Mouse (Mus musculus): ENCODE measurements around the gene Rpl9-ps1. TPM values are rescaled to one million over a fixed set of nuclear protein-coding genes. Genes with fewer than 3 reads are reported as not detected.

Gene Rpl9-ps1
- 1 to 10 TPM in 1 of 2 experiments, not detected in 1; 2.2 TPM for polyA plus RNA-seq (2017; shearing (Covaris generic))

GRCm38 (mm10) chr11:83645521-83645920 is at the start of gene Rpl9-ps1:
Rpl9-ps1 (minus strand) TSS chr11:83645621.
- no peak for ATAC-seq

GRCm38 (mm10) chr11:83692008-83692407 is 46.6 kb upstream of the Rpl9-ps1 start:
- ATAC-seq, result no peak

DNA sequence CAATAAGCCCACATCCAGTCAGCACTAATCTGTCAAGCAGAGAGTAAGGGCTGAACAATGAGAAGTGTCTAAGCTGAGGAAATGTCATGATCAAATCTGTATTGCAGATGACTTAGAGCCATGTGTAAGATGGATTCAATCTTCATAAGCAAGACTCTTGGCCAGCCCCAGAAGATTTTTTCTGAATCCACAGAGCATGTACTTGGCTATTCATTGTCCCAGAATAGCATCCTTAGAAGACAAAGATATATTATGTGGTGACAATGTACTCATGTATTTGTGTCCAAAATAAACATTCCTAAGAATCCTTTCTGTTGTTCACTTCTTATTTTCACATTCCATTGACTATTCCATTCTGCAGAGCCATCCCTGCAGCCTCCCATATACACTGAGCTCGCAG is 44.5 kb upstream of the Rpl9-ps1 start:
- ATAC-seq, result no peak

DNA sequence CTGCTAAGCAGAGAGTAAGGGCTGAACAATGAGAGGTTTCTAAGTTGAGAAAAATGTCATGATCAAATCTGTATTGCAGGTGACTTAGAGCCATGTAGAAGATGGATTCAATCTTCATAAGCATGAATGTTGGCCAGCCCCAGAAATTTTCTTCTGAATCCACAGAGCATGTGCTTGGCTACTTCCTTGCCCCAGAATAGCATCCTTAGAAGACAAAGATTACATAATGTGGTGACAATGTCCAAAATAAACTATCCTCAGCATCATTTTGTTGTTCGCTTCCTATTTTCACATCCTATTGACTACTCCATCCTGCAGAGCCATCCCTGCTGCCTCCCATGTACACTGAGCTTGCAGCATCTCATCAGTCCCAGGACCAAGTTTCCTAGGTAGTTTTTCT is 30.2 kb upstream of the Rpl9-ps1 start:
- no peak for ATAC-seq

DNA sequence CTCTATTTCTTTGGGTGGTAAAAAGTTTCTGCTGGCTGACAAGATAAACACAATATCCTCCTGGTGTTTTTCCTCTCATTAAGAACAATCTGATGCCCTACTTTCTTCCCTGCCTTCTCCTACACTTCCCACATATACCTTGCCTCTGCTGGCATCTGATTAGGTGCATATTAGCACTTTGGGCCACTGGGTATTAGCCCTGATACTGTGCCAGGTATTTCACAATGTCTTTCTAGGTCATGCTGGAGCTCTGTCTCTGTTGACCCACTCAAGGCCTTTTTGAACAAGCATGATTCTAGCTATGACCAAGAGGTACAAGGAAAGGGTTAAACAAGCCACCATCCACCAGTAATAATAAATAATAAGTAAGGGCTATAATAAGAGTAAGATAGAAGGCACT is 26.3 kb upstream of the Rpl9-ps1 start:
- no peak for ATAC-seq

DNA sequence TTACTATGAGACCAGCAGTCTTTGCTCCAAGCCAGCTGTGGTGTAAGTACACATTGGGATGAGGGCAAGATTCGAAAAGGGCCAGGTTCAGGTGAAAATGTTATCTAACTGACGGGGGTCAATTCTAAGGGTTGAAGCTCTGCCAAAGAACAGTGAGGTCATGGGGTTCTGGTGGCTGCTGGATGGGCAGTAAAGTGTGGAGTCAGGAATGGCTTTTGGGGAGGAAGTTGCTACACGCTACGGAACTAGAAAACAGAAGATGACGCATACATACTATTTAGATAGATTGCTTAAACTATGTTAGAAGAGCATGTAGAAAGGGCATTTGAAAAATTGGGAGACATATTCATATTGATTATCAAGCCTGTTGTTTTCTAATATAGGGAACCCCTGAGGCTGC is 18.1 kb upstream of the Rpl9-ps1 start:
- no peak for ATAC-seq

DNA sequence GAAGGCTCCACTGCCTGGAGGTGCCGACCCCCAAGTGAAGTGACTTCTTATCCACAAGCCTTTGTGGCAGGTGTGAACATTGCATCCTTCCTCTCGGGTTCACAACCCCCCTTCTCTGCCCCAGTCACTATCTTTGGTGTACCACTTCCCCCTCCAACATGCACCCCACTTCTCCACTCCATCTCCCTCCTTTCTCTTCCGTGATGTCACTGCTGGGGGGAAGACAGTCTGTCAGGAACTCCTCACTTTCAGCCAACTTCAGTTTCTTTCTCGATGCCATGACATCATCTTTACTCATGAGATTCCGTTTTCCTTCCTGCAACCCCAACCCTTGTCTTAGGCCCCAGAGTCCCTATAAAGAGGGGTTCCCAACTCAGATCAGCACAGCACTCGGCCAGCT is 16.8 kb upstream of the Rpl9-ps1 start, which contains the start of gene Ccl4:
Gene Ccl4 (plus strand): TSS at position 381 of the 400 bp plus-strand sequence.
- ATAC-seq, result no peak

GRCm38 (mm10) chr11:83658797-83659196 is 13.4 kb upstream of the Rpl9-ps1 start:
- ATAC-seq, result no peak

- no peak for ATAC-seq
These were observed 12.1 kb upstream of the Rpl9-ps1 start for GRCm38 (mm10) chr11:83657508-83657907.

GRCm38 (mm10) chr11:83654606-83655005 is 9.2 kb upstream of the Rpl9-ps1 start:
- ATAC-seq, result no peak

DNA sequence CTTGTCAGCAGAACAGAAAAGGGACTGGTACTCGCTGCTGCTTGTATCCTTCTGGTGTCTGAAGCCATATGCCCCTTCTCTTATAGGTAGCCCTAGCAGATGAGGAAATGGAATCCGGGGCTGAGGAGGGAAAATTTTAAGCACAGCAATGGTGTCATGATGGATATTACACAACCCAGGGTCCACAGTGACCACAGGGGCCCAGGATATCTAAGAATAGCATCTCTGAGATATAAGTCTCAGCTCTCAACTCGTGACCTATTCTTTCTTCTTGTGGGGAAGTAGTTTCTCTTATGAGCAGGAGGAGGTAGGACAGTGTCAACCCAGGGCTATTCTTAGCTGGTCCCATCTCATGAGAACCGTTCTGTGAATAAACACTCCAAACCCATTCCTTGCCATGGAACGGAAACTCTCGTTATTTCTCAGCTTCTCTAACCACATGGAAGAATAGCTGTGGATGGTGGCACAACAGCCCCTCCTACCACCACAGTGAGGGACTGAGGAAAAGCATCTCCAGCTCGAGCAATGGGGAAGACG is 4.0 kb upstream of the Rpl9-ps1 start, which contains the start of gene Ccl3:
Gene Ccl3 (minus strand): TSS at position 51 of the 537 bp plus-strand sequence.
- ATAC-seq, result no peak

- no peak for ATAC-seq
These were observed 1.1 kb upstream of the Rpl9-ps1 start for GRCm38 (mm10) chr11:83646356-83647149.

DNA sequence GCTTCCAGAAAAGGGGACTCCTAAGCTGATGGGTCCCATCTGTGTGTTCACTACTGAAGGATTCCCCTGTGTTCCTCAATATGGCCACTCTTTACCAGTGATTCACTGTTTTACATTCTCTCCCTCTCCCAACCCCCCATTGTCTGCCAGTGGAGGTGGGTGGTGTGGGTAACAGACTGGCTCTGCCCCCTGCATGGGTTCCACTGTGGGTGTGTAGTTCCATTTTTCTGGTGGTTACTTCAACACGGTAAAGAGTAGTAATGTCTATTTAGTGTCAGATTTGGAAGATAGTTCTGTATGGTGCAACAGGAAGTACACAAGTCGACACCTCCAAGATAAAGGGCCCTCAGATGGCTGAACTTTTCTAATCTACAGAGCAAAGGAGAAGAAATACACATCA is 4.2 kb downstream of the Rpl9-ps1 start:
- no peak for ATAC-seq

GRCm38 (mm10) chr11:83640141-83640540 is 5.3 kb downstream of the Rpl9-ps1 start:
- peak; percentile 85 for ATAC-seq

- no peak for ATAC-seq
These were observed 5.9 kb downstream of the Rpl9-ps1 start for GRCm38 (mm10) chr11:83639533-83639932.

DNA sequence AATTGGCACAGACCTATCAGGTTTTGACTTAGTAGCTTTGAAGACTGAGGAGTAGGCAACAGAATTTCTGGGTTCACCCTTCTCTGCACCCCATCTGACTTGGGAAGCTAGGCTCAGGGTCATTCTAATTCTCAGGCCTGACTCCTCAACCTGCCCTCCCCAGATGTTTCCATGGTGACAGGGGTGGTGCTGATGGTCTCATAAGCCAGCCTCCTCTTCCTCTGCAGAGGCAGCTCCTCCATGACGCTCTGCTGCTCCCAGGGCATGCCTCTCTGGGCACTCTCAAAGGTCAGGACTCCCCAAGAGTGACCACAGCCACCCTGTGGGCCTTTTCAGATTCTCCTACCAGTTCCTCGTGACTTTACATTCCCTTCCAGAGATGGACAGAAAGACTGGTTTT is 6.5 kb downstream of the Rpl9-ps1 start:
- no peak for ATAC-seq

- no peak for ATAC-seq
These were observed 8.6 kb downstream of the Rpl9-ps1 start for GRCm38 (mm10) chr11:83636742-83637235.

- ATAC-seq, result no peak
These were observed 10.5 kb downstream of the Rpl9-ps1 start for GRCm38 (mm10) chr11:83634898-83635297.

DNA sequence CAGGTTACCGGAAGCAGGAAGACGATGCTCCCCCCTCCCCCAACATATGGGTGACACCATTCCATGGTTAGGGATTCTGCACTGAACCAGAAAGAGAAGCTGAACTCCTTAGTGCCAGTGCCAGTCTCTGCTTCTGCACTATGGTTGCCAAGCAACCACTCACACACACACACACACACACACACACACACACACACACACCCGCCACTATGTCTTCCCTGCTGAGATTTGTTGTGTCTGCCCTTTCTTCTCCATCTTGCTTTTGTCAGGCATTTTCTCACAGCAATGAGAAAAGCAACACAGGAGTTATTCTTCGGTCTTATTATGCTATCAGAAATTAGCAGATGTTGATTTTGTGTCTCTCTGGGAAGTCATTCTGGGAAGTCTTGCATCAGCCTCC is 11.0 kb downstream of the Rpl9-ps1 start:
- ATAC-seq, result no peak

DNA sequence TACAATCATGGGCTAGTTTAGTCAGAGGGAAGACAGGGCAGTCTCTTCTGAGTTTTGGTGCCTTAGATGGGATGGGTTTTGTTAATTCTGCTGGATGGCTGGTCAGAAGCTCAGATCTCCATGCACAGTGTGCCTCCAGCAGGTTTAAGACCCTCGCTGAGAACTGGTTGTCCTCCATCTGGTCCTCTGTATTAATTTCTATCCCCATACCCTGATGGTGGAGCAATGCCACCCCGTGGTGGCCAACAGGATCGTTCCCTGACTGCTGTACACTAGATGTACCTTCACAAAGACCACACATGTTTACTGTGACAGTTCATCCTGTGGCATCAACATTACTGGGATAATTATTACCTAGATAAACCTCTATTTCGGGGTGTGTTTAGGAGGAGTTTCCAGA is 12.7 kb downstream of the Rpl9-ps1 start:
- no peak for ATAC-seq

- no peak for ATAC-seq
These were observed 14.4 kb downstream of the Rpl9-ps1 start for GRCm38 (mm10) chr11:83631065-83631464.

DNA sequence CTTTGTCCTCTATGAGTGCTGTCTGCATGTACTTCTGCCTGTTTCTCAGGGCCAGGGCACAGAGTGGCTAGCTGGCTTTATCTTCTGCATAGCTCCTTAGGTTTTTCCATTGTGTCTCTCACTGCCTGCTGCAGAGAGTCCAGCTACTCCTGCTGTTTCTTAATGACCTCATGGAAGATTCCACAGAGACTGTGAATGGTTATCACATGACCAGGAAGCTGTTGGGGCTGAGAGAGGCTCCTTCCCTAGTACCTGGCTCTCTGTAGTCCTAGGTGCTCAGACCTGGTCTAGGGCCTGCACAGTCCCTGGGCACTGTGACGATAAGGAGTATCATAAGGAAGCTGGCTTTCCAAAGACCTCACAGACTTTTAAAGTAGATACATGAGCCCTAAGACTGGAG is 14.8 kb downstream of the Rpl9-ps1 start:
- no peak for ATAC-seq

DNA sequence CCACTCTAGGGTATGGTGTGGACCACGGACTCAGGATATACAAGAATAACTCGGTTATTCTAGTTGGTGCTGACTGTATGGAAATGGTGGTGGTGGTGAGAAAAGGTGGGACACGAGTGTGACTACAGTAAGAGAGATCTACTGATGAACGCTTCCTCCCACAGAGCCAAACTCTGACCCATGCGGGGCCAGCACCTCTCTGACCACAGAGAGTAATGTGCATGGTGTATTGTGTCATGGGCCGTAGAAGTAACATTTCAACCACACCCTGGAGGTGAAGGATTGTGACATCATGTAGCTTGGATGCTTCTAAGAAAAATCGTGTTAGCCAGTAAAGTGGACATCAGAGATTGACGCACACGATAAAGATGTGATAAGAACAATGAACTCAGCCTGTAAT is 16.6 kb downstream of the Rpl9-ps1 start:
- no peak for ATAC-seq

- ATAC-seq, result no peak
These were observed 21.8 kb downstream of the Rpl9-ps1 start for GRCm38 (mm10) chr11:83623586-83623985.
